Comparison of ENCODE assay signal across 8 mouse cellular contexts in the genomic region with DNA sequence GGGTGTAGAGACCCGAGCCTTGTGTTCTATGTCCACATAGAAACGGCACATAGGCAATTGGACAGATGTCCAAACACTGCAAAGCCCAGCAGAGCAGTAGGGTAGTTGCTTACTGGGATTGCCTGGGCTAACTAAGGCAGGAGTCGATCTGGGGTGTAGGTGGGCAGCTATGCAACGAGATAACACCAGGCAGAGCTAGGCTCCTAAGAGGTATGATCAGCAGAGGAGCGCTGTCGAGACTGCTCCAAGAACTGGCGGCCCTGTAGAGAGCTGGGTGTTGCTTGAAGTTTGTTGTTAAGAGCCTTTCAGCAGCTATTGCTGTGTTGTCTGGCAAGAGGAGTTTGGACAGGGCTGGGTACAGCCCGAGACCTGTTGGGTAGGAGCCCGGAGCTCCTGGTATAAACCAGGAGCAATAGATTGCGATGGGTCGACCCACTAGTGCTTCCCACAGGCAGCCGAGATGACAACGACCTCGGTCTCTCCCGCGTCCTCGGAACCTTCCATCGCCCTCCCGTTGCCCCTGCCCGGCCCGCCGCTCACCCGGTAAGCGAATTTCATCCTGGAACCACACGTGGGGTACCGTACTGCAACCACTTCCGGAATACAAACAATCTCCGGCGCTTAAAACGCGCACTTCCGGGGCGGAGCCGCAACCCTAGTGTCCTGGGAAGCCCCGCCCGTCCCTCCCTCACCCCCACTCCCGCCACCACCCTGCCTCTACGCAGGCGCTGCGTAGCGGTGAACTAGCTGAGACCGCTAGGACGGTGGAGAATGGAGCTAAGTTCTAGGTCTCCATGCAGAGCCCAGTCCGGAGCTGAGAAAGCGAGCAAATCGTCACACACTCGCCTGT. TPM values are rescaled to one million over a fixed set of nuclear protein-coding genes. Genes with fewer than 3 reads are reported as not detected.
DNase-seq lines count a peak whose midpoint lies in the region; ATAC-seq lines count a peak whose summit lies in the region.

A gene (minus strand): TSS at position 619 of the 850 bp plus-strand sequence.

- H3K4me3 ChIP-seq in hindbrain, embryonic 13.5 days: peak within 1 kb of the TSS; percentile 75

- peak; percentile 97 for ATAC-seq in hindbrain, embryonic 13.5 days (ENCODE audit: low FRiP score)

- peak within 1 kb of the TSS; percentile 77 for H3K9ac ChIP-seq in hindbrain, embryonic 13.5 days

- peaks cover 63% of the 10 kb centered on the region for H3K36me3 ChIP-seq in hindbrain, embryonic 13.5 days

- H3K27me3 ChIP-seq in hindbrain, embryonic 13.5 days: no peaks in the 10 kb centered on the region

- WGBS in hindbrain, embryonic 13.5 days: 2% methylated on average over 47 of the region's 47 CpGs

- peak within 1 kb of the TSS; percentile 99 for H3K4me2 ChIP-seq in hindbrain, embryonic 13.5 days

- peak within 1 kb of the TSS; percentile 76 for H3K27ac ChIP-seq in hindbrain, embryonic 13.5 days

- DNase-seq in NIH3T3 (ENCODE audit: low read depth): peak; percentile 98
- DNase-seq in cerebellum, postnatal 10 days: peak; percentile 92 to 94
- DNase-seq in frontal cortex, postnatal 10 days (ENCODE audit: low spot score in 2 of 2): peak; percentile 83 to 86
- DNase-seq in layer of hippocampus, postnatal 25 days (ENCODE audit: extremely low spot score in 1 of 2, low spot score in 1 of 2): peak; percentile 72 to 77
- DNase-seq in lung, postnatal 25 days (ENCODE audit: low spot score): peak; percentile 91
- peak; percentile 96 for DNase-seq in retina, embryonic 14.5 days (ENCODE audit: low spot score)
- DNase-seq in thymus, postnatal 4 days: peak; percentile 92

- H3K9me3 ChIP-seq in hindbrain, embryonic 13.5 days: no peaks in the 10 kb centered on the region

- H3K4me1 ChIP-seq in hindbrain, embryonic 13.5 days (replicated peaks): peaks cover 15% of the 10 kb centered on the region

RNA-seq across cellular contexts. Expression of the gene that starts here (rescaled TPM):
- polyA plus RNA-seq in hindbrain, embryonic 13.5 days (2015; fragmentation: Nextera tagmentation; extraction: Ambion mirVana): 15.5 and 17.3 TPM in 2 replicates
- total RNA-seq in layer of hippocampus, postnatal 25 days (2021): 10 to 100 TPM; 19.3 to 19.8 TPM

Comparison
In these comparisons a context has a peak if more than half of its experiments do, and no peak if none do; other contexts are left out.
1. Peak in every context shown above with its lines: DNase-seq, ATAC-seq, H3K4me3 ChIP-seq and H3K27ac ChIP-seq.